10 mouse cellular contexts compared by ENCODE assay signal in genomic region chr8:74921882-74922518, GRCm38 (mm10). TPM values are rescaled to one million over a fixed set of nuclear protein-coding genes. Genes with fewer than 3 reads are reported as not detected.
DNase-seq lines count a peak whose midpoint lies in the region; ATAC-seq and TF ChIP-seq lines count a peak whose summit lies in the region.
"Had no signal": no experiment of that assay in that cellular context is flagged by ENCODE, and none has a peak within 500 bp of the region (broad histone marks: within the 10 kb centered on the region; RNA-seq: fewer than 3 reads in every experiment).

No protein-coding gene starts in this region.

- no peaks in the 10 kb centered on the region for H3K36me3 ChIP-seq in forebrain, postnatal 0 days (ENCODE audit: insufficient read depth)
- no peaks in the 10 kb centered on the region for H3K36me3 ChIP-seq in forebrain, embryonic 11.5 days (ENCODE audit: control insufficient read depth, insufficient read depth, low read length)
- H3K36me3 ChIP-seq: liver, embryonic 13.5 days; neural tube, embryonic 12.5 days had no signal

- no peak overlapping the region for H3K4me3 ChIP-seq in forebrain, postnatal 0 days (ENCODE audit: low read depth, low read length)
- no peak overlapping the region for H3K4me3 ChIP-seq in forebrain, embryonic 11.5 days (ENCODE audit: low read depth, low read length)
- H3K4me3 ChIP-seq: liver, embryonic 13.5 days; neural tube, embryonic 12.5 days had no signal

- H3K4me2 ChIP-seq in forebrain, postnatal 0 days (ENCODE audit: low read depth), result no peak overlapping the region
- no peak overlapping the region for H3K4me2 ChIP-seq in forebrain, embryonic 11.5 days (ENCODE audit: low read depth, low read length, severe bottlenecking)
- H3K4me2 ChIP-seq: liver, embryonic 13.5 days; neural tube, embryonic 12.5 days had no signal

- H3K9ac ChIP-seq in forebrain, postnatal 0 days, result no peak overlapping the region
- no peak overlapping the region for H3K9ac ChIP-seq in forebrain, embryonic 11.5 days (ENCODE audit: low read length)
- H3K9ac ChIP-seq: liver, embryonic 13.5 days; neural tube, embryonic 12.5 days had no signal

- H3K9me3 ChIP-seq in forebrain, postnatal 0 days (ENCODE audit: low read length), result no peaks in the 10 kb centered on the region
- H3K9me3 ChIP-seq in forebrain, embryonic 11.5 days (ENCODE audit: control insufficient read depth, low read length), result no peaks in the 10 kb centered on the region
- H3K9me3 ChIP-seq: liver, embryonic 13.5 days; neural tube, embryonic 12.5 days had no signal

- no peaks in the 10 kb centered on the region for H3K27me3 ChIP-seq in forebrain, postnatal 0 days (ENCODE audit: insufficient read depth, low read length)
- no peaks in the 10 kb centered on the region for H3K27me3 ChIP-seq in forebrain, embryonic 11.5 days (ENCODE audit: control insufficient read depth, insufficient read depth, low read length)
- H3K27me3 ChIP-seq: liver, embryonic 13.5 days; neural tube, embryonic 12.5 days had no signal

- peak; percentile 34; the same call in 1 of the 2 replicates for ATAC-seq in forebrain, postnatal 0 days
- no peak for ATAC-seq in forebrain, embryonic 11.5 days (replicated peaks; ENCODE audit: low FRiP score)
- ATAC-seq in erythroid progenitor cell, adult 5-6 weeks (replicated peaks; ENCODE audit: low FRiP score, poor library complexity, severe bottlenecking), result no peak

- TF ChIP-seq CTCF in forebrain, postnatal 0 days (IDR thresholded peaks at IDR 0.05; ENCODE audit: low read depth), result peak; percentile 64

- WGBS in forebrain, postnatal 0 days, result 80% methylated on average over 4 of the region's 4 CpGs
- WGBS in forebrain, embryonic 11.5 days, result 81% methylated on average over 4 of the region's 4 CpGs

- DNase-seq in forebrain, postnatal 0 days, result peak; percentile 46
- DNase-seq in forebrain, embryonic 11.5 days (ENCODE audit: low spot score), result no peak
- DNase-seq in 3T3-L1 (ENCODE audit: low read depth, low spot score), result peak; percentile 47
- peak; percentile 28 for DNase-seq in MN1 (ENCODE audit: low spot score)
- DNase-seq in layer of hippocampus, adult 9-11 months, result peak; percentile 56
- no peak for DNase-seq in c-Kit-positive CD71-positive TER-119-positive erythroid progenitor cells, embryonic 14.5 days (ENCODE audit: low spot score)
- no peak for DNase-seq in B cell, adult 2 months
- DNase-seq: liver, embryonic 13.5 days had no signal

- H3K4me1 ChIP-seq in forebrain, postnatal 0 days (ENCODE audit: insufficient read depth), result no peaks in the 10 kb centered on the region
- H3K4me1 ChIP-seq in forebrain, embryonic 11.5 days (replicated peaks; ENCODE audit: control insufficient read depth, insufficient read depth, low read length), result no peaks in the 10 kb centered on the region
- H3K4me1 ChIP-seq: liver, embryonic 13.5 days; neural tube, embryonic 12.5 days had no signal

- no peak overlapping the region for H3K27ac ChIP-seq in forebrain, postnatal 0 days (ENCODE audit: low read depth, low read length)
- H3K27ac ChIP-seq in forebrain, embryonic 11.5 days (ENCODE audit: low read depth, low read length), result no peak overlapping the region
- H3K27ac ChIP-seq: liver, embryonic 13.5 days; neural tube, embryonic 12.5 days had no signal

RNA-seq across cellular contexts. Expression of gene Isx, which starts 49.0 kb away (rescaled TPM):
- total RNA-seq in forebrain, postnatal 0 days (2014; rRNA removed), result not detected in 2 replicates
- not detected in 2 replicates for polyA plus RNA-seq in forebrain, postnatal 0 days (2015; fragmentation: Nextera tagmentation; extraction: Ambion mirVana)
- not detected in 2 replicates for polyA plus RNA-seq in forebrain, embryonic 11.5 days (2014; fragmentation: Nextera tagmentation; extraction: Ambion mirVana)
- total RNA-seq in erythroid progenitor cell, adult 5-6 weeks (2015; ENCODE audit: low replicate concordance), result not detected in 2 replicates
- not detected in 2 replicates for total RNA-seq in erythroid progenitor cell, adult 5-6 weeks (2017; ENCODE audit: low replicate concordance)
- polyA plus RNA-seq: liver, embryonic 13.5 days; neural tube, embryonic 12.5 days had no signal

Comparison
In these comparisons a context has a peak if more than half of its experiments do, and no peak if none do; other contexts are left out.
1. DNase-seq: peak in forebrain, postnatal 0 days (single experiment), 3T3-L1 (single experiment), MN1 (single experiment) and layer of hippocampus, adult 9-11 months (single experiment); none in forebrain, embryonic 11.5 days (single experiment), c-Kit-positive CD71-positive TER-119-positive erythroid progenitor cells, embryonic 14.5 days (single experiment) and B cell, adult 2 months (0 of 2).